Mouse (Mus musculus) heart, postnatal 4 days (tissue): ENCODE results near the gene Foxi1. TPM values are rescaled to one million over a fixed set of nuclear protein-coding genes. Genes with fewer than 3 reads are reported as not detected.
A peak's percentile ranks its signal among the peaks of the same experiment; 100 is the strongest.
"Not testable (repeated sequence)": the region's sequence is repeated elsewhere in the genome, so short reads cannot be mapped to it uniquely, and the experiment has no call there.

Experiments
- DNase-seq: peaks from one replicate; pipeline ENCODE4 v3.0.0; 2021
- total RNA-seq, 2 experiments: library from RNA; stranded (reverse); gene quantifications; 2 replicates each; pipeline ENCODE4 v1.2.3; 2021

Foxi1 gene
- total RNA-seq = not detected

GRCm38 (mm10) chr11:34207989-34208388 is at the start of gene Foxi1:
Gene Foxi1, minus strand, starts transcription at chr11:34208089.
- no peak for DNase-seq

- DNase-seq = no peak
Measured at GRCm38 (mm10) chr11:34242979-34243378, 35.1 kb upstream of the Foxi1 start.

GRCm38 (mm10) chr11:34240252-34240651 is 32.4 kb upstream of the Foxi1 start:
- no peak for DNase-seq

- no peak for DNase-seq
Measured at GRCm38 (mm10) chr11:34239691-34240090, 31.8 kb upstream of the Foxi1 start.

GRCm38 (mm10) chr11:34236885-34237284 is 29.0 kb upstream of the Foxi1 start:
- DNase-seq = no peak

- DNase-seq = peak; percentile 12
Measured at GRCm38 (mm10) chr11:34236091-34236759, 28.3 kb upstream of the Foxi1 start.

GRCm38 (mm10) chr11:34228758-34229364 is 21.0 kb upstream of the Foxi1 start:
- DNase-seq = peak; percentile 75

GRCm38 (mm10) chr11:34227180-34227579 is 19.3 kb upstream of the Foxi1 start:
- DNase-seq = no peak

GRCm38 (mm10) chr11:34220596-34220995 is 12.7 kb upstream of the Foxi1 start:
- not testable (repeated sequence) for DNase-seq

- peak; percentile 79 for DNase-seq
Measured at GRCm38 (mm10) chr11:34212853-34213252, 5.0 kb upstream of the Foxi1 start.

- no peak for DNase-seq
Measured at GRCm38 (mm10) chr11:34202769-34203168, 5.1 kb downstream of the Foxi1 start.

- no peak for DNase-seq
Measured at GRCm38 (mm10) chr11:34195142-34195541, 12.7 kb downstream of the Foxi1 start.

GRCm38 (mm10) chr11:34194158-34194941 is 13.5 kb downstream of the Foxi1 start:
- DNase-seq = no peak

- no peak for DNase-seq
Measured at GRCm38 (mm10) chr11:34193658-34194057, 14.2 kb downstream of the Foxi1 start.

- no peak for DNase-seq
Measured at GRCm38 (mm10) chr11:34184266-34184665, 23.6 kb downstream of the Foxi1 start.

GRCm38 (mm10) chr11:34181214-34182117 is 26.4 kb downstream of the Foxi1 start:
- peak; percentile 64 for DNase-seq

GRCm38 (mm10) chr11:34178752-34179151 is 29.1 kb downstream of the Foxi1 start:
- no peak for DNase-seq

GRCm38 (mm10) chr11:34176371-34176770 is 31.5 kb downstream of the Foxi1 start:
- no peak for DNase-seq

GRCm38 (mm10) chr11:34171221-34171620 is 36.7 kb downstream of the Foxi1 start:
- no peak for DNase-seq

- DNase-seq = peak; percentile 51
Measured at GRCm38 (mm10) chr11:34169464-34169894, 38.4 kb downstream of the Foxi1 start.

- DNase-seq = no peak
Measured at GRCm38 (mm10) chr11:34166392-34166791, 41.5 kb downstream of the Foxi1 start.

- no peak for DNase-seq
Measured at GRCm38 (mm10) chr11:34165278-34165677, 42.6 kb downstream of the Foxi1 start.
